Mouse (Mus musculus) A20 (cell line): Measurements from ENCODE around the gene Iqgap1.

ENCODE experiments used
- DNase-seq: peaks from one replicate; pipeline ENCODE4 v3.0.0-alpha.2; 2011; ENCODE audit warnings: low read depth, low spot score

The Iqgap1 gene

DNA sequence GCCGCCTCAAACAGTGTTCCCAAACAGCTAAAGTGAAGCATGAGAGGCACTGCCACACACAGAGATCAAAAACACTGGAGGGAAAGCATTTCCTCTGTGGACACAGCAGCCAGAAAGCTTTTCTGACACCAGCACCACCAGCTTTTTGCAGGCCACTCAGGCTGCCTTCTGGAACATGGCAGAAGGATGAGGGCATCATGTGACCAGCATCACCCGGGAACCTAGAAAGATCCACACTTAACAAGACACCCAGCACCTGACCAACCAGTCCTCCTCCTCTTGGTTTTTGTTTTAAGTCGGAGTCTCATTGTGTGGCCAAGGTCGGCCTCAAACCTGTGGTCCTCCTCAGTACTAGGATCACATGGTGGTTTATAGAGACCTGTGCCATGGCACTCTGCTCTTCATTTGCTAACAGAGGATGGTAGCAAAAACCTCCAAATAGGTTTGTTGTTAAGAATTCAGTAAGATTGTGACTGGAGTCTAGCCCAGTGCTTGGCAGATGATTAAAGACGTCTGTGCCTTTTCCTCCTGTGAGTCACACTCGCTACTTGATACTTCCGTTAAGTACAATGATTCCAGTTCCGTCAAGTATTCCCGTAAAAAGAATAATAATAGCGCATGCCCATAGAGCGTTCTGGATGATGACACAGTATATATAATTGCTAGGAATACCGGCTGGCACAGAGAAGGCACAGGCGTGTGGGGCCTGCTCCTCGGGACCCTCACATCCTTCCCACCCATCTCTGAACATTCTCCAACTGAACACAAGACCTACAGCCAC lies 51.8 kb downstream of the Iqgap1 start:
- DNase-seq = no peak

- no peak for DNase-seq
Observed at GRCm38 (mm10) chr7:80770466-80770865, 55.3 kb downstream of the Iqgap1 start.

DNA sequence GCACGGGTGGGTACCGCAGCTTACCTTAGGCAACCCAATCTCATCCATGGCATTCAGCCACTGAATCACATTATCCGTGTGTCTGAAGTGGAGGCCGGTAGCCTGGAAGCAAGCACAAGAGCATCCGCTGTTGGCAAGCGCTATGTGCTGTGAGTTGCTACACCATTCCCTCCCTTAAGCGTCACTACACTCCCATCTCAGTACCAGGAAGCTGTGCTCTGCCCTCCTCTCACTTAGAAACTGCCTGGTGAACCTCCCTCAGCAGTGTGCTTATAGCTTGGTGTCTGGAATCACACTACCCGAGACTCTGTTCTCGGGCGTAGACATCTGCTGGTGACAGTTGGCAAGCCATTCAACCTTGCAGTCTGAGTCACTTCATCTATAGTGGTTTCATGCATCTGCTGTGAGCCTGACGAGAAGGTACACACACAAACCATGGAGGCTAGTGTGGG lies 58.9 kb downstream of the Iqgap1 start:
- no peak for DNase-seq

DNA sequence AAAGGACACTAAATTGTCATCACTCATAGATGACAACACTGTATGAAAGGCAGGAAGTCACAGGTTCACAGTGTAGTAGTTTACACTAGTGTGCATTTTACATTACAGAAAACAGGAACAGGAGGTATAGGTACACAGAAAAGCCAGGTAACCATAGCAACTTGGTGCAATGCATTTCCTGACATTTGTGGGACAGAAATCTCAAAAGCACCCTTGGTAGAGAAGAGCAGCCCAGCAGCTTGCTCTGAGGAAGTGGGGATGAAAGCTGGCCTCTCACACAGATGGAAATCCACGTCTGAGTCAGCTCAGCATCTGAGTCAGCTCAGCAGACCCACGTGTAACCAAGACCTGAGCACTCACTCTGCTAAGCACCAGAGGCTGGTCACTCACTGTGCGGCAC lies 59.7 kb downstream of the Iqgap1 start:
- no peak for DNase-seq

- DNase-seq = no peak
Observed at GRCm38 (mm10) chr7:80763864-80764437, 61.8 kb downstream of the Iqgap1 start.

- DNase-seq = no peak
Observed at GRCm38 (mm10) chr7:80762297-80762696, 63.5 kb downstream of the Iqgap1 start.

- DNase-seq = peak; percentile 37
Observed at GRCm38 (mm10) chr7:80754086-80754485, 71.7 kb downstream of the Iqgap1 start.

GRCm38 (mm10) chr7:80753613-80754012 lies 72.2 kb downstream of the Iqgap1 start:
- peak; percentile 13 for DNase-seq

GRCm38 (mm10) chr7:80749624-80750023 lies 76.2 kb downstream of the Iqgap1 start:
- DNase-seq = no peak

- peak; percentile 10 for DNase-seq
Observed at GRCm38 (mm10) chr7:80749109-80749508, 76.7 kb downstream of the Iqgap1 start.

GRCm38 (mm10) chr7:80747371-80747770 lies 78.4 kb downstream of the Iqgap1 start:
- no peak for DNase-seq

DNA sequence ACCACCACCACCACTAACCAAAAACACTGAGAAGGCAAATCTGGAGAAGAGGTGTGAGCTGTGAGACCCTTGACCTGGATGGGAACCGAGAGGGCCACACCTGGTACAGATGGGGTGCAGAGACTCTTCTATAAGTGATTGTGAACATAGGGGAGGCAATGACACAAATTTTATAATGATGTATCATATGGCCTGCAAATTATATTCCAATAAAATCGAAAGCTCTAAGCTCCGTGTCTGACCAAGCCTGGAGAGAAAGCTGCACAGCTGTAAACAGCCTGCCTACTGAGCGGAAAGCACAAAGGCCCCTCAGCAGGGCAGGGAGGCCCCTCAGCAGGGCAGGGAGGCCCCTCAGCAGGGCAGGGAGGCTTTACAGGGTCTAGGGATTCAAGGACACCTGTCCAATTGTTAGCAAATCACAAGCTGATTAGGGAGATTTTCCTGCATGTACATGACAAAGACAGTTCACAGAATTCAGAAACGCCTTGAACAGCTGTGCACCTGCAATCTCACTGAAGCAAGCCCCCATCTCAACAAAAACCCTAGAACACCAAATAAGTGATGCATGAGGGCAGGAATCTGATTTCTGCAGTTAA lies 79.5 kb downstream of the Iqgap1 start:
- DNase-seq = no peak

- DNase-seq = no peak
Observed at GRCm38 (mm10) chr7:80745746-80746145, 80.0 kb downstream of the Iqgap1 start.

GRCm38 (mm10) chr7:80745250-80745649 lies 80.5 kb downstream of the Iqgap1 start:
- DNase-seq = no peak

GRCm38 (mm10) chr7:80743920-80744630 lies 81.7 kb downstream of the Iqgap1 start:
- no peak for DNase-seq

DNA sequence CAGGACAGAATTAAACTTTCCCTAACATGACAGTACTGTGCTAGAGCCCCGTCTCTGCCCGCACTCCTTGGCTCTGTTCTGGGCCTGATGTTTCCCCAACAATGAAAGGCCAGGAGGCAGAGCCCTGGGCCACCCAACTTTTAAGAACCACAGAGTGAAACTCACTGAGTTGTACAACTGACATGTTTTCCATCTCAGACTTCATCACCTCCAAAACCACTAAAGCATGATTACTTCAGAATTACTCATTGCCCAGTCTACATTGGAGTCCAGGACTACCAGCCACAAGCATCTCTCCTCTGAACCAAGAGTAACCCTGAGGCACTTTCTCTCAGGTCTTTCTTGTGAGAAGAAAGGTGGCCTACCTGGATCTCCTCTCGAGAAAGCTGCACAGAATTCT lies 83.1 kb downstream of the Iqgap1 start:
- no peak for DNase-seq

- DNase-seq = peak; percentile 41
Observed at GRCm38 (mm10) chr7:80740954-80741353, 84.8 kb downstream of the Iqgap1 start.

DNA sequence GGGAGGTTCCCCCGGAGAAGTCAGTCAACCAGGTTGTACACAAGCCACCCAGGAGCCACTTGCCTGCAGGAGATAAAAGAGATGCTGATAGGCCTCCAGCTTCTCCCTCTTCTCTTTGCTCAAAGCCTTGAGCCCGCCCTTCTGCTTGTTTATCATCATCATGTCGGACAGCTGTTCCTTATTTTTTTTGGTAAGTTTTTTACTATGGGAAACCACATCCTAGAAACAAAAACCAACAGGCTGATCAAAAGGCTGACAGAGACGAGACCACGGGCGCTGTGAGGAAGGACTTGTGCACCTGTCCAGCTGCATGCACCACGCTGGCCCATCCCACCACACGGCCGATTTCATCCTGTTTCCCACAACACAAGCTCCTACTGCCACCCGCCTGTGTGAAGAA lies 89.6 kb downstream of the Iqgap1 start:
- no peak for DNase-seq

GRCm38 (mm10) chr7:80732986-80733385 lies 92.8 kb downstream of the Iqgap1 start:
- no peak for DNase-seq

DNA sequence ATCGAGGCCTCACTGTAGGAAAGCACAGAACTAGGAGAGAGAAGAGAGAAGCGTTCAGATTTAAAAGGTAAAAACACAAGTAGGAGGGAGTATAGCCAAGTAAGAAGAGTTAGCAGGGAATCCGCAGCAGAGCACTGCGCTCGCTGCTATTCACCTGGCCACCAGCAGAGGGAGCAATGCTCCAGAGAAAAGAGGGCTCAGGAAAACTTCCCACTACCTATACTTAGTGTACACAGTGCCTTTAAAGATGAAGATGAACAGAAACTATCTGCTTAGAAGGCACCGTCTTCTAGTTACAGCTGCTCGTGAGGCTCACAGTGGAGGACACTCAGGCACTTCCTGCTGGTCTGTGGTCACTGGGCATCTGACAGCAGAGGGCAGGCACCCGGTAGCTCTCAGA lies 96.1 kb downstream of the Iqgap1 start:
- peak; percentile 68 for DNase-seq

GRCm38 (mm10) chr7:80721041-80721440 lies 104.7 kb downstream of the Iqgap1 start:
- no peak for DNase-seq

DNA sequence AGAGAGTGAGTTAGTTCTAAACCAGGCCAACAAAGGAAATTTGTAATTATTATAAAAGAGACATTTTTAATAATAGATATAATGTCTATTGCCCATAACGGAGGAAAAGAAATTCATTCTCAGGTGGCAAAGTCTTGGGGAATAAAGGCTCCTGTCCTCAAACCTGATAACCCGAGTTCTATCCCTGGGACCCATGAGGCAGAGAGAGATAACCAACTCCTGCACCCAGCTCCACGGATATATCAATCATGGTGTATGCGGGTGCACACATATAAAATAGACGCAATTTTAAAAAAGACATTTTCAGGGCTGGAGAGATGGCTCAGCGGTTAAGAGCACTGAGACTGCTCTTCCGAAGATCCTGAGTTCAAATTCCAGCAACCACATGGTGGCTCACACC lies 106.2 kb downstream of the Iqgap1 start:
- no peak for DNase-seq
